Mouse (Mus musculus): ENCODE data around the gene Srsf5. TPM values are rescaled to one million over a fixed set of nuclear protein-coding genes. Genes with fewer than 3 reads are reported as not detected.
"Not testable (repeated sequence)": the region's sequence is repeated elsewhere in the genome, so short reads cannot be mapped to it uniquely, and the experiment has no call there.

Gene Srsf5
- polyA plus RNA-seq, 1 experiment from 2014 or later, result 403 TPM

DNA sequence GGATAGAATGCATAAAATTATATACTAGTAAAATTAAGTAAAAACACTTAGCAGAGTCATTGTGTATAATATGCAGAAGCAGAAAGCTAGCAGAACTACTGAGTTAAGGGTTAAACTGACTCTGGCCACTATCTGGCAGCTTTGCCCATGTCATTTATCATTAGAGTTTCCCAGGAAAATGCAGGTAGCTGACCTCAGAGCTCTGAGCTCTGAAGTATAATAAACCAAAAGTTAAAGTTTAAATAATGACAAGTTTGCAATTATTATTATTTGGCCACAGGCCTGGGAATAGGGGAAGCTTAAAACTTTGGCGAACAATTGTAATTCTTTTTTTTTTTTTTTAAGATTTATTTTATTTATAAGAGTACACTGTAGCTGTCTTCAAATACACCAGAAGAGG lies 12.4 kb upstream of the Srsf5 start:
- no peak overlapping the region for H3K4me3 ChIP-seq
- H3K9me3 ChIP-seq, result no peaks in the 10 kb centered on the region
- no peaks in the 10 kb centered on the region for H3K27me3 ChIP-seq (ENCODE audit: insufficient read depth, poor library complexity, severe bottlenecking)
- H3K4me1 ChIP-seq (replicated peaks), result no peaks in the 10 kb centered on the region
- no peak for DNase-seq (ENCODE audit: low spot score)
- no peak overlapping the region for H3K27ac ChIP-seq
- whole genome bisulfite sequencing, result 98% methylated on average over 1 of the region's 1 CpGs
- H3K36me3 ChIP-seq, result no peaks in the 10 kb centered on the region

DNA sequence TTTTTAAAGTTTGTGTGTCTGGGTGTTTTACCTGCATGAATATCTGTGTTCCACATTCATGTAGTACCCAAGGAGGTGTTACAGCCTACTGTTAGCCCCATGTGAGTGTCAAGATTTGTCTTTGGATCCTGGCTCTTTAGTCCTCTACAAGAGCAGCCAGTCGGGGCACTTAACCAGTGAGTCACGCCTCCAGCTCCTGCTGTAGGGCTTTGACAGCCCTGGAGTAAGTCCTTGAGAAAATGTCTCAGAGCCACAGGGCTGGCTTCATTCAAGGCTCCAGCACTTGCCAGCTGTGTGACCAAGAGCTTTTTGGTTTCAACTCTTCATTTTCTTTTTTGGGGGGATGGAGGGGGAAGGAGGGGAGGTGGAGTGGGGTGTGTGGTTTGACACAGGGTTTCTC lies 8.6 kb upstream of the Srsf5 start:
- Histone ChIP-seq H3K27ac (no peak overlapping the region), H3K36me3 (no peaks in the 10 kb centered on the region), H3K9me3 (no peaks in the 10 kb centered on the region), H3K27me3 (ENCODE audit: insufficient read depth, poor library complexity, severe bottlenecking) (no peaks in the 10 kb centered on the region), H3K4me3 (no peak overlapping the region), H3K4me1 (replicated peaks) (no peaks in the 10 kb centered on the region)
- WGBS, result 68% methylated on average over 2 of the region's 2 CpGs
- no peak for DNase-seq (ENCODE audit: low spot score)

DNA sequence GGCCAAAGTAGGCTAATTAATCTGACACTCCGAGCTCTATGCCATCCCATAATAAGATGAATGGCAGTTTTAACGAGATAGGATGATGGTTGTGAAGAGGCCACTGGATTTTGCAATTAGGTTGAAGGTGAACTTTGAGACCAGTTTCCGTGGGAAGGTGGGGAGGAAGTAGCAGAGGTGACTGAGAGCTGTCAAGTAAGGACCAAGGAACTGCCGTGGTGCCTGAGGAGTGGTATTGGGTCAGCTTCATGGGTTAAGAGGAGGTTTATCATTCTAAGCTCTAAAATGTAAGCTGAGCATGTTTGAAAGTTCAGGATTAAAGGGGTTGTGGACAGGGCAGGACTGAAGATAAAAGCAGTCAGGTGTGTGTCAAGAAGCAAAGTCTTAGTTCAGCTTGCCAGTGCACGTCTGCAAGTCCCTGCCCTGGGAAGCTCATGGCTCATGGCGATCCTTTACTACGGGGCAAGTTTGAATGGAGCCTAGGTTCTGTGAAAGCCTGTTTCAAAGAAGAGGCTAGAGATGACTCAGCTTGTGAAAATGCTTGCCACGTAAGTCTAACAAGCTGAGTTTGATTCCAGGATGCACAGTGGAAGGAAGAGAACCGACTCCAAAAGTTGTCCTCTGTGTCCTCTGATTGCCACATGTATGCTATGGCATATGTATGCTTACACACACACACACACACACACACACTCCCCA lies 7.8 kb upstream of the Srsf5 start:
- Histone ChIP-seq H3K9me3 (no peaks in the 10 kb centered on the region), H3K4me1 (replicated peaks) (no peaks in the 10 kb centered on the region), H3K36me3 (no peaks in the 10 kb centered on the region), H3K27me3 (ENCODE audit: insufficient read depth, poor library complexity, severe bottlenecking) (no peaks in the 10 kb centered on the region), H3K27ac (no peak overlapping the region), H3K4me3 (no peak overlapping the region)
- DNase-seq (ENCODE audit: low spot score), result no peak
- 80% methylated on average over 9 of the region's 9 CpGs for WGBS

DNA sequence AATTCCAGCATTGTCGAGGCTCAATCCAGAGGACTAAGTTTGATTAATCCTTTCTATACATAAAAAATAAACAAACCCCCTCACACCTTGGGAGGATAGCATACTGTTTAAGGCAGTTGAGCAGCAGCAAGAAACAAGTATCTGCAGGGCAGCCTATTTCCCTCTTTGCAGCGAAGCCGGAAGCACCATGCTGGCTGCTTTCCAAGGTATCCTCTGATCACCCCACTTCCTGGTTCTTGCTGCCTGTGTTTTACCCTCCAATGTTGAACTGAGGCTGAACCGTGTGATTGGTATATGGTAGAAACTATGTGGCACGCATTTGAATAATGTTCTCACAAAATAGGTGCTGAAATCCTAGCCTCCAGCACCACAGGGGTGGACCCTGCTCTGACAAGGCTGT lies 6.7 kb upstream of the Srsf5 start:
- Histone ChIP-seq H3K4me1 (replicated peaks) (no peaks in the 10 kb centered on the region), H3K27ac (no peak overlapping the region), H3K27me3 (ENCODE audit: insufficient read depth, poor library complexity, severe bottlenecking) (no peaks in the 10 kb centered on the region), H3K4me3 (no peak overlapping the region), H3K36me3 (no peaks in the 10 kb centered on the region), H3K9me3 (no peaks in the 10 kb centered on the region)
- no peak for DNase-seq (ENCODE audit: low spot score)
- WGBS, result 72% methylated on average over 5 of the region's 5 CpGs

DNA sequence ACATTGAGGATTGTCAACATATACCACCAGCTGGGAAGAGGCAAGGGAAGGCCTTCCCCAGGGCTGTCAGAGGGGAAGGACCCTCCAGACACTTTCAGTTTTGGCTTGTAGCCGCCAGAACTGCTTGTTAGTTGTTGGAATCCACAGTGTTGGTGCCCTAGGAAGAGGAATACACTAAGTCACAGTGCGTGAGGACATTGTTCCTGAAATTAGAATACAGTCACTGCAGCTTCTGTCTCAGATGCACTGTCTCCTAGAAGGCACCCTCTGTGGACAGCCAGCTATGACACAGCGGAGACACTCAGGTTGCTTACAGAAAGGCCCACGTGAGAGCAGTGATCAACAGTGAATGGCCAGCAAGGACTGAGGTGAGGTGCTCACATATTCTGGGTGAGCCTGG lies 6.1 kb upstream of the Srsf5 start:
- no peaks in the 10 kb centered on the region for H3K4me1 ChIP-seq (replicated peaks)
- no peaks in the 10 kb centered on the region for H3K9me3 ChIP-seq
- H3K4me3 ChIP-seq, result no peak overlapping the region
- no peak overlapping the region for H3K27ac ChIP-seq
- DNase-seq (ENCODE audit: low spot score), result no peak
- no peaks in the 10 kb centered on the region for H3K36me3 ChIP-seq
- 82% methylated on average over 4 of the region's 4 CpGs for WGBS
- no peaks in the 10 kb centered on the region for H3K27me3 ChIP-seq (ENCODE audit: insufficient read depth, poor library complexity, severe bottlenecking)

DNA sequence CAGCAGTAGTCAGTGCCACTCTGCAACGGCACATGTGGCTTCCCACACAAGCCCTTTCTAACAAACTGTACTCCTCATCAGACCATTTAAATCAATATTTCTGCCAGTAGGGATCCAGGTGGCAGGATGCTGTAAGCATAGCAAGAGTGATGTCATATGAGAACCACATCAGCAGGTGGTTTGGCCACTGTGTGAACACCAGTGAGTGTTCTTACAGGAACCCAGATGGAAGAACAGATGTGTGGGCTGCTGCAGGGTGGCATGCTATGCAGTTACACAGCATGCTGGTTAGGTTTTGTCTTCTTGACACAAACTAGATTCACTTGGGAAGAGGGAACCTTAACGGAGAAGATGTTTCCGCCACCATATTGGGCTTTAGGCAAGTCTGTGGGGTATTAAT lies 3.4 kb upstream of the Srsf5 start:
- 95% methylated on average over 3 of the region's 3 CpGs for WGBS
- no peak for DNase-seq (ENCODE audit: low spot score)

DNA sequence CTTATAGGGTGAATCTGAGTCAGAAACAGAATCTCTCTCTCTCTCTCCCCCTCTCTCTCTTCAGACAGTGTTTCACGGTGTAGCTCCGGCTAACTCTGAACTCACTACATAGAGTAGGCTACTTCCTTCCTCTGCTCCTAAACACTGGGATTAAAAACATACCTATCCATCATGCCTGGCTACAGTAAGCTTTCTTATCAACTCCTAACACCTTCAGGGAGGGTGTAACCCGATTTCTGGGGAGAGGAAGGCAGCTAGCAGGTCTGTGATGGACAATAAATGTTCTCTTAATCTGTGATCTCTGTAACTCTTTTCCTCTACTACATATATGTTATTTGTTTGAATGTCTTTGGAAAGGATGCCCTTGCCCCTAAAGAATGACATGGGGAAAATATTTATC lies 1.9 kb upstream of the Srsf5 start:
- Histone ChIP-seq H3K36me3 (peaks cover 22% of the 10 kb centered on the region), H3K4me3 (no peak overlapping the region), H3K9me3 (no peaks in the 10 kb centered on the region), H3K4me1 (replicated peaks) (peaks cover 10% of the 10 kb centered on the region), H3K27ac (no peak overlapping the region), H3K27me3 (ENCODE audit: insufficient read depth, poor library complexity, severe bottlenecking) (no peaks in the 10 kb centered on the region)
- 84% methylated on average over 3 of the region's 3 CpGs for WGBS
- DNase-seq (ENCODE audit: low spot score), result no peak

More for the DNA sequence above, 3.4 kb upstream of the Srsf5 start:
- peaks cover 6% of the 10 kb centered on the region for H3K4me1 ChIP-seq (replicated peaks)
- no peaks in the 10 kb centered on the region for H3K9me3 ChIP-seq
- no peak overlapping the region for H3K4me3 ChIP-seq
- peaks cover 7% of the 10 kb centered on the region for H3K36me3 ChIP-seq
- H3K27me3 ChIP-seq (ENCODE audit: insufficient read depth, poor library complexity, severe bottlenecking), result no peaks in the 10 kb centered on the region
- H3K27ac ChIP-seq, result no peak overlapping the region

DNA sequence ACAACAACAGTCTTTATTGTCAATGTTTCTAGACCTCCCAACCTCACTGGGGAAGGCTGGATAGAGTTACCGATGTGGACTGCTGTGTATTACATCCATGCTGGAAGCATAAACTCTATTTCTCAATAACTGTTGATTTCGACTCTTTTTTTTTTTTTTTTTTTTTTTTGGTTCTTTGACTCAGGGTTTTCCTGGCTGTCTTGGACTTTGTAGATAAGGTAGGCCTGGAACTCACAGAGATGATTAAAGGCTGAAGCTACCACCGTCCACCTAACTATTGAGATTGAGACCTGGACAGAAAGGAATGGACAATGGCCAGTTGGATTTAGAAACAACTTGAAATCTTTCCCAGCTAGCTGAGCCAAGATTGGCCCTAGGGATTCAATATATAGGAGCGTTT lies 1.1 kb upstream of the Srsf5 start:
- DNase-seq (ENCODE audit: low spot score), result no peak
- Histone ChIP-seq H3K27ac (no peak overlapping the region), H3K27me3 (ENCODE audit: insufficient read depth, poor library complexity, severe bottlenecking) (no peaks in the 10 kb centered on the region), H3K4me3 (no peak overlapping the region), H3K4me1 (replicated peaks) (peaks cover 10% of the 10 kb centered on the region), H3K9me3 (no peaks in the 10 kb centered on the region), H3K36me3 (peaks cover 30% of the 10 kb centered on the region)
- WGBS, result 94% methylated on average over 4 of the region's 4 CpGs

DNA sequence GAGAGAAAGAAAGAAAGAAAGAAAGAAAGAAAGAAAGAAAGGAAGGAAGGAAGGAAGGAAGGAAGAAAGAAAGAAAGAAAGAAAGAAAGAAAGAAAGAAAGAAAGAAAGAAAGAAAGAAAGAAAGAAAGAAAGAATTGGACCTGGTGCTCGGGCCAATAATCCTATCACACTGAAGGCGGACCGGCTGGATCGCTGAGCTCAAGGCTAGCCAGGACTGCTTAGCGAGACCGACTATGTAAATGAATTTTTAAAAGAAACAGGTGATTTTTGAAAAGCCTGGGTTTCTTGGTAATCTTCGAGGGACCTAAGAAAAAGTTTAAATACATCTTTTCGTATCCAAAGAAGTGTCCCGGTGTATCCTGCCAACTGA lies 356 bp upstream of the Srsf5 start:
- H3K9me3 ChIP-seq; H3K27me3 ChIP-seq (ENCODE audit: insufficient read depth, poor library complexity, severe bottlenecking); DNase-seq (ENCODE audit: low spot score): not testable (repeated sequence)
- peaks cover 10% of the 10 kb centered on the region for H3K4me1 ChIP-seq (replicated peaks)
- peak overlapping the region; percentile 96 for H3K4me3 ChIP-seq
- peaks cover 38% of the 10 kb centered on the region for H3K36me3 ChIP-seq
- H3K27ac ChIP-seq, result peak overlapping the region; percentile 98
- WGBS, result 3% methylated on average over 9 of the region's 9 CpGs

DNA sequence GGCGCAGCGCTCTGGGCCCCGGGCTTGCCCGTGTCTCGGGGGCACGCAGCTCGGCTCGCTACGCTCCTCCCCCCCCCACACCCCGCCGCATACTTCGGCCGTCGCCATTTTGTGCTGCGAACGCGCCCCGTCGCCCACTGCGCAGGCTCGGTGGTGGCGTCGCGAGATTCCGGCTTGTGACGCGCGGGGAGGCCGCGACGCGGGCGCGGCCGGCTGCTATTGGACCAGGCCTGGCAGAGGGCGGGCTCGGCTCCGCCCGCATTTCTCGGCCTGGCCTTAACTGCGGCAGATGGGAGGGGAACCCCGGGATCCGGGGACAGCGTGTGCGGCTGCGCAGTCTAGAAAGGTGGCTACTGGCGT lies 672 bp downstream of the Srsf5 start:
- Histone ChIP-seq H3K27me3 (ENCODE audit: insufficient read depth, poor library complexity, severe bottlenecking) (no peaks in the 10 kb centered on the region), H3K4me1 (replicated peaks) (peaks cover 10% of the 10 kb centered on the region), H3K9me3 (no peaks in the 10 kb centered on the region), H3K4me3 (peak overlapping the region; percentile 96), H3K27ac (peak overlapping the region; percentile 98), H3K36me3 (peaks cover 47% of the 10 kb centered on the region)
- peak; percentile 96 for DNase-seq (ENCODE audit: low spot score)
- WGBS, result under 1% methylated on average over 47 of the region's 47 CpGs

DNA sequence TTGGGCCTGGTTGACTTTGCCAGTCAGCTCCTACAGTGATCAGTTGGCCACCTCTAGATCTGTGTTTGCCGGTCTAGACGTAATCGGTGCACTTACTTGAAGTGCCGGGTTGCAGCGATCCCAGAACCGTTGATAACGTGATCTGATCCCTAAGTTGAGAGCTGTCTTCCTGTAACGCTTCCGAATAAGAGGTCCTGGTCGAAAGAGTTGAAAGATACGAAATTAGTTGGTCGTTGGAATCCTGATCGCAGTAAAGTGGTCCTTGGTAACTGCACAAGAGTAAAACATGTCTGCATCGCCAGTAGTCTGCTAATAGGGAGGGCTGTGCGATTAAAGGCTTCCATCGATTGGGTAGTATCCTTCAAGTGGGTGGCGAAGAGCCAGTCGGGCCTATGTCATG lies 2.9 kb downstream of the Srsf5 start:
- 96% methylated on average over 18 of the region's 18 CpGs for WGBS
- Histone ChIP-seq H3K4me3 (no peak overlapping the region), H3K4me1 (replicated peaks) (peaks cover 10% of the 10 kb centered on the region), H3K27me3 (ENCODE audit: insufficient read depth, poor library complexity, severe bottlenecking) (no peaks in the 10 kb centered on the region), H3K27ac (no peak overlapping the region), H3K36me3 (peaks cover 70% of the 10 kb centered on the region), H3K9me3 (no peaks in the 10 kb centered on the region)
- DNase-seq (ENCODE audit: low spot score), result no peak

DNA sequence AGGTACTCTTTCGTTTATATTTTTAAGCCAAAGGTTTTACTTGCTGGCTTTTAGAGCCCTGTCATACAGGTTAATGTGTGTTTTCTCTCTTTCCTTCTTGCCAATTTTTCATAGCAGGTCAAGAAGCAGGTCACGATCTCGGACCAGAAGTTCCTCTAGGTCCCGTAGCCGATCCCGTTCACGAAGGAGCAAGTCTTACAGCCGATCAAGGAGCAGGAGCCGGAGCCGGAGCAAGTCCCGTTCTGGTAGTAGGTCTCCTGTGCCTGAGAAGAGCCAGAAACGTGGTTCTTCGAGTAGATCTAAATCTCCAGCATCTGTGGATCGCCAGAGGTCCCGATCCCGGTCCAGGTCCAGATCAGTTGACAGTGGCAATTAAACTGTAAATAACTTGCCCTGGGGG lies 4.3 kb downstream of the Srsf5 start:
- Histone ChIP-seq H3K36me3 (peaks cover 84% of the 10 kb centered on the region), H3K4me1 (replicated peaks) (peaks cover 10% of the 10 kb centered on the region)
- H3K27ac ChIP-seq; H3K27me3 ChIP-seq (ENCODE audit: insufficient read depth, poor library complexity, severe bottlenecking); H3K4me3 ChIP-seq; H3K9me3 ChIP-seq; DNase-seq (ENCODE audit: low spot score): not testable (repeated sequence)
- 94% methylated on average over 16 of the region's 16 CpGs for WGBS

DNA sequence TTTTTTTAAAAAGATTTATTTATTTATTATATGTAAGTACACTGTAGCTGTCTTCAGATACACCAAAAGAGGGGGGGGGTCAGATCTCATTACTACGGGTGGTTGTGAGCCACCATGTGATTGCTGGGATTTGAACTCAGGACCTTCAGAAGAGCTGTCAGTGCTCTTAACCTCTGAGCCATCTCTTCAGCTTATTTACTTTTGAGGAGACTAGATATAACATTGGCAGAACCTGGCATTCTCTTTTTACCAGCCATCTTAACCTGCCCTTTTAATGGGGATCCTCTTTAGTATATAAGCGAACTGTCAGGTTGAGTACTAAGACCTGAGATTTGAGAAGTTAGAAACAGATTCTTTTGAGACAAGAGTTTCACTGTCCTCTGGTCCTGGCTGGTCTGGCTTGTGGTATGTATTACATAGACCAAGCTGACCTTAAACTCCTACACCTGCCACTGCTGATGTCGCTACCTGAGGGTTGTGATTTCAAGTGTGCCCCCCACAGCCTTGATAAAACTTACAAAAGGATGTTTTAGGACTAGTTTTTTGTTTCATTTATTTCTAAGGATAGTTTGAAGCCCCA lies 6.4 kb downstream of the Srsf5 start:
- Histone ChIP-seq H3K27ac (no peak overlapping the region), H3K27me3 (ENCODE audit: insufficient read depth, poor library complexity, severe bottlenecking) (no peaks in the 10 kb centered on the region), H3K9me3 (no peaks in the 10 kb centered on the region), H3K4me1 (replicated peaks) (peaks cover 5% of the 10 kb centered on the region), H3K4me3 (no peak overlapping the region), H3K36me3 (peaks cover 99% of the 10 kb centered on the region)
- no peak for DNase-seq (ENCODE audit: low spot score)
- WGBS, result 93% methylated on average over 3 of the region's 3 CpGs

DNA sequence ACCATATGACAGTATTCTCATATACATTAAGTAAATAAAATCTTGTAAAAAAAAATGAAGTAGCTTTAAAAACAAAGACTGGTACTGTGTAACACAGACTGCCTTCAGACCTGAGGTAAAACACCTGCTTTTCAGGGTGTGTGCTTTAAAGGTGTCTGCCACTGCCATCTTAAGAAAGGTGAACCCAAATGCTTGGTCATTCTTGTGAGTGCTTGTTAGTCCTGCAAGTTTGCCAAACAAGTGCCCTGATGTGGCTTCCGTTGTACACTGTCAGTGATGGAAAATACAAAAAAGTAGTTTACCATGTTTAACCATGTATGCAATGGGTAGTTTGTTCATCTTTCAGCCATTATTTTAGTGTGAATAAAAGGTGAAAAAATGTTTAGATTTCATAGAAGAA lies 7.2 kb downstream of the Srsf5 start:
- no peak for DNase-seq (ENCODE audit: low spot score)
- no peaks in the 10 kb centered on the region for H3K9me3 ChIP-seq
- H3K27ac ChIP-seq, result no peak overlapping the region
- H3K4me3 ChIP-seq, result no peak overlapping the region
- no peaks in the 10 kb centered on the region for H3K4me1 ChIP-seq (replicated peaks)
- H3K27me3 ChIP-seq (ENCODE audit: insufficient read depth, poor library complexity, severe bottlenecking), result no peaks in the 10 kb centered on the region
- 94% methylated on average over 1 of the region's 1 CpGs for WGBS
- peaks cover 99% of the 10 kb centered on the region for H3K36me3 ChIP-seq

Data from hindbrain, embryonic 10.5 days (tissue).